Mouse (Mus musculus) hindbrain, embryonic 16.5 days (tissue): ENCODE measurements around the gene Usp6nl. TPM values are rescaled to one million over a fixed set of nuclear protein-coding genes. Genes with fewer than 3 reads are reported as not detected.

Source experiments
- ATAC-seq: fragments of 200-750 bp; cut with Nextera tagmentation; 2 replicates; pipeline ENCODE4 v1.8.0; 2017; ENCODE audit warnings: moderate TSS enrichment, moderate library complexity
- H3K27ac ChIP-seq: fragments of 300-500 bp; sonication (generic); 2 replicates; pipeline ENCODE4 v1.5.1; 2014; ENCODE audit warnings: low read depth, mild to moderate bottlenecking, control low read depth, low read length, moderate library complexity
- H3K27me3 ChIP-seq: fragments of 300-500 bp; sonication (generic); replicated peaks from 2 replicates; pipeline ENCODE4 v1.6.1; 2014; ENCODE audit warnings: low read length; ENCODE audit not compliant: control insufficient read depth, insufficient read depth
- H3K36me3 ChIP-seq: fragments of 300-500 bp; sonication (generic); 2 replicates; pipeline ENCODE4 v1.6.1; 2014; ENCODE audit warnings: mild to moderate bottlenecking, low read length, moderate library complexity, mixed read lengths; ENCODE audit not compliant: control insufficient read depth, insufficient read depth
- H3K4me1 ChIP-seq: fragments of 300-500 bp; sonication (generic); 2 replicates; pipeline ENCODE4 v1.6.1; 2014; ENCODE audit warnings: low read depth, low read length; ENCODE audit not compliant: control insufficient read depth, insufficient read depth
- H3K4me2 ChIP-seq: fragments of 300-500 bp; sonication (generic); 2 replicates; pipeline ENCODE4 v1.6.1; 2014; ENCODE audit warnings: mild to moderate bottlenecking, low read length, control low read depth, moderate library complexity
- H3K4me3 ChIP-seq: fragments of 300-500 bp; sonication (generic); 2 replicates; pipeline ENCODE4 v1.5.1; 2014; ENCODE audit warnings: mild to moderate bottlenecking, low read length, control low read depth, moderate library complexity
- H3K9ac ChIP-seq: fragments of 300-500 bp; sonication (generic); 2 replicates; pipeline ENCODE4 v1.6.1; 2014; ENCODE audit warnings: low read depth, mild to moderate bottlenecking, control low read depth, low read length, moderate library complexity
- H3K9me3 ChIP-seq: fragments of 300-500 bp; sonication (generic); 2 replicates; pipeline ENCODE4 v1.6.1; 2014; ENCODE audit warnings: mild to moderate bottlenecking, low read length, moderate library complexity; ENCODE audit not compliant: control insufficient read depth
- whole genome bisulfite sequencing: fragments of 180-500 bp; shearing (Covaris S2); extraction: QIAGEN DNeasy Blood & Tissue Kit; methylation state at CpG from one replicate; pipeline ENCODE4 v1.1.7; 2014; 5-methylcytosine and 5-hydroxymethylcytosine counted together
- polyA plus RNA-seq: library from polyadenylated mRNA; unstranded; fragments of >200 nt; fragmentation: Nextera tagmentation; extraction: Ambion mirVana; gene quantifications from 2 replicates; pipeline ENCODE4 v1.2.1, GENCODE M21; 2015

The Usp6nl gene
- polyA plus RNA-seq, 1 experiment from 2014 or later: 6.0 TPM

- peaks cover 2% of the 10 kb centered on the region; the same call in 1 of the 2 replicates for H3K4me1 ChIP-seq
- WGBS: 75% methylated on average over 8 of the region's 8 CpGs
- no peaks in the 10 kb centered on the region for H3K27me3 ChIP-seq
- no peak overlapping the region for H3K9ac ChIP-seq
- H3K4me2 ChIP-seq: no peak overlapping the region
- no peaks in the 10 kb centered on the region for H3K9me3 ChIP-seq
- no peaks in the 10 kb centered on the region for H3K36me3 ChIP-seq
- ATAC-seq: no peak
- no peak overlapping the region for H3K4me3 ChIP-seq
- no peak overlapping the region for H3K27ac ChIP-seq
Observed at GRCm38 (mm10) chr2:6378590-6379205, 56.2 kb downstream of the Usp6nl start.

GRCm38 (mm10) chr2:6379731-6380212, 57.3 kb downstream of the Usp6nl start:
- no peak overlapping the region for H3K4me3 ChIP-seq
- H3K36me3 ChIP-seq: no peaks in the 10 kb centered on the region
- ATAC-seq: 0 out of 2 replicates have a peak, but pooled peaks have one; percentile 15
- H3K4me1 ChIP-seq: peaks cover 2% of the 10 kb centered on the region; the same call in 1 of the 2 replicates
- no peak overlapping the region for H3K27ac ChIP-seq
- WGBS: 88% methylated on average over 8 of the region's 8 CpGs
- H3K27me3 ChIP-seq: no peaks in the 10 kb centered on the region
- no peaks in the 10 kb centered on the region for H3K9me3 ChIP-seq
- H3K9ac ChIP-seq: no peak overlapping the region
- H3K4me2 ChIP-seq: no peak overlapping the region

GRCm38 (mm10) chr2:6380401-6380800, 57.9 kb downstream of the Usp6nl start:
- Histone ChIP-seq H3K27ac (no peak overlapping the region), H3K27me3 (no peaks in the 10 kb centered on the region), H3K4me3 (no peak overlapping the region), H3K9me3 (no peaks in the 10 kb centered on the region), H3K4me1 (peaks cover 2% of the 10 kb centered on the region; the same call in 1 of the 2 replicates), H3K36me3 (no peaks in the 10 kb centered on the region), H3K9ac (no peak overlapping the region), H3K4me2 (no peak overlapping the region)
- ATAC-seq: no peak
- 80% methylated on average over 9 of the region's 9 CpGs for WGBS

GRCm38 (mm10) chr2:6384407-6385146, 62.1 kb downstream of the Usp6nl start:
- whole genome bisulfite sequencing: 88% methylated on average over 14 of the region's 14 CpGs
- ATAC-seq: no peak; the same call in 1 of the 2 replicates
- no peak overlapping the region for H3K9ac ChIP-seq
- H3K27ac ChIP-seq: no peak overlapping the region
- no peak overlapping the region for H3K4me2 ChIP-seq
- H3K9me3 ChIP-seq: no peaks in the 10 kb centered on the region
- H3K4me3 ChIP-seq: no peak overlapping the region
- no peaks in the 10 kb centered on the region; the same call in 1 of the 2 replicates for H3K4me1 ChIP-seq
- H3K27me3 ChIP-seq: no peaks in the 10 kb centered on the region
- H3K36me3 ChIP-seq: no peaks in the 10 kb centered on the region

- no peak for ATAC-seq
- H3K4me1 ChIP-seq: no peaks in the 10 kb centered on the region; the same call in 1 of the 2 replicates
- 81% methylated on average over 3 of the region's 3 CpGs for WGBS
- no peaks in the 10 kb centered on the region for H3K27me3 ChIP-seq
- H3K4me2 ChIP-seq: no peak overlapping the region
- no peaks in the 10 kb centered on the region for H3K36me3 ChIP-seq
- H3K9ac ChIP-seq: no peak overlapping the region
- no peak overlapping the region for H3K4me3 ChIP-seq
- no peaks in the 10 kb centered on the region for H3K9me3 ChIP-seq
- no peak overlapping the region for H3K27ac ChIP-seq
Observed at GRCm38 (mm10) chr2:6389162-6389561, 66.7 kb downstream of the Usp6nl start.

GRCm38 (mm10) chr2:6391261-6391660, 68.8 kb downstream of the Usp6nl start:
- H3K4me2 ChIP-seq: no peak overlapping the region
- H3K9ac ChIP-seq: no peak overlapping the region
- no peak overlapping the region for H3K27ac ChIP-seq
- no peaks in the 10 kb centered on the region for H3K9me3 ChIP-seq
- no peak overlapping the region for H3K4me3 ChIP-seq
- WGBS: 74% methylated on average over 2 of the region's 3 CpGs
- H3K27me3 ChIP-seq: no peaks in the 10 kb centered on the region
- H3K4me1 ChIP-seq: no peaks in the 10 kb centered on the region; the same call in 1 of the 2 replicates
- no peaks in the 10 kb centered on the region for H3K36me3 ChIP-seq
- no peak for ATAC-seq

GRCm38 (mm10) chr2:6391940-6392339, 69.5 kb downstream of the Usp6nl start:
- Histone ChIP-seq H3K36me3 (no peaks in the 10 kb centered on the region), H3K27me3 (no peaks in the 10 kb centered on the region), H3K4me3 (no peak overlapping the region), H3K4me2 (no peak overlapping the region), H3K9ac (no peak overlapping the region), H3K9me3 (no peaks in the 10 kb centered on the region), H3K27ac (no peak overlapping the region), H3K4me1 (no peaks in the 10 kb centered on the region; the same call in 1 of the 2 replicates)
- WGBS: 92% methylated on average over 6 of the region's 6 CpGs
- no peak for ATAC-seq

GRCm38 (mm10) chr2:6395851-6396625, 73.6 kb downstream of the Usp6nl start:
- 75% methylated on average over 7 of the region's 7 CpGs for WGBS
- no peak for ATAC-seq
- no peak overlapping the region for H3K27ac ChIP-seq
- no peak overlapping the region for H3K4me2 ChIP-seq
- H3K27me3 ChIP-seq: no peaks in the 10 kb centered on the region
- H3K4me1 ChIP-seq: no peaks in the 10 kb centered on the region
- no peak overlapping the region for H3K9ac ChIP-seq
- H3K4me3 ChIP-seq: no peak overlapping the region
- H3K9me3 ChIP-seq: no peaks in the 10 kb centered on the region
- no peaks in the 10 kb centered on the region for H3K36me3 ChIP-seq
